Mouse (Mus musculus): Measurements from ENCODE around the gene Gng13.

DNA sequence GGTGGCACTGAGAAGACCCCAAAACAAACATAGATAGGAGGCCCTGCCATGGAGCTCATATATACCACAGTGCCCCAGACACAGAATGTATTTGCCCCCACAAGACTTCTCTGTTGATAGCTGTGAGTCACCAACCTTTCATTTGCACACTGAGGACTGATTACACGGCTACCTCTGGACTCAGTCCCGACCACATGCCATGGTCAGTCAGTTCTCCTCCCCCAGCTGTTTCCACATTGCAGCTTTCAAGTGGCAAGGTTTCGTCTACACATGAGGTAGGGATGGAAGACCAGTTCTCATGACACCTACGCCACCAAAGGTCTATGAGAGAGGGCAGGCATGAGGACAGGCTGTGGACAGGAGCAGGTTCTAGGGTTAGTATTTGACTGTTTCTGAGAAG, 5.8 kb upstream of the Gng13 start:
- TF ChIP-seq POLR2A (IDR thresholded peaks at IDR 0.05; ENCODE audit: borderline replicate concordance, extremely low read depth, low read depth, low read length) (no peak), CTCF (IDR thresholded peaks at IDR 0.05; ENCODE audit: insufficient read depth, low read length) (no peak)

Data from lung, adult 2 months (tissue).